Mouse (Mus musculus): ENCODE data around the gene Pigr.

GRCm38 (mm10) chr1:130887354-130887753 is 60.9 kb downstream of the Pigr start, which contains the start of gene Il24:
- TF ChIP-seq EP300 (IDR thresholded peaks at IDR 0.05; ENCODE audit: low read depth) (no peak), CTCF (IDR thresholded peaks at IDR 0.05; ENCODE audit: low read depth) (no peak)
